Mouse (Mus musculus) adrenal gland, postnatal 14 days (tissue): ENCODE results near the gene Spin1. TPM values are rescaled to one million over a fixed set of nuclear protein-coding genes. Genes with fewer than 3 reads are reported as not detected.

ENCODE experiments used
- DNase-seq: peaks from one replicate; pipeline ENCODE4 v3.0.0; 2021; ENCODE audit warnings: mixed read lengths
- total RNA-seq: library from RNA; stranded (reverse); gene quantifications from 2 replicates; pipeline ENCODE4 v1.2.3, GENCODE M21; 2021

Spin1 gene
- total RNA-seq, 1 experiment from 2014 or later = 64.3 TPM

- DNase-seq = no peak
These were observed 6.1 kb upstream of the Spin1 start for GRCm38 (mm10) chr13:51094323-51095195.

DNA sequence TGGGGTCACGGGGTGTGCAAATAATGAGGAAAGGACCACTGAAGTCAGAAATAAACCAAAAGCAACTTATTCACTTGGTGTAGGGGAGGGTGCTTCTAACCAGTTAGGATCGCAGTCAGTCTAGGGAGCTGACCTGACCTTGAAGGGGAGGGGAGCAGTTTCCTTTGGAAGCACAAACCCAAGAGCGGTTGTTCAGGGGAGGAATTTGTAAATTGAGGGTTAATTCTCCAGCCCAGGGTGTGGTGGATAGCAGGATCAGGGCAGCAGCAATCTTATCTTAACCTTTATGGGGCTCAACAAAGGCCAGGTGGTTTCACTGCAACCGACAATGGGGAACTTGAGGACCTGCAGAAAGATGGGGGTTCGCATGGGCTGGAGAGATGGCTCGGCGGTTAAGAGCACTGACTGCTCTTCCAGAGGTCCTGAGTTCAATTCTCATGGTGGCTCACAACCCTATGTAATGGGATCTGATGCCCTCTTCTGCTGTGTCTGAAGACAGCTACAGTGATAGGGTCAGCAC is 5.4 kb upstream of the Spin1 start:
- DNase-seq = no peak

- DNase-seq = no peak
These were observed 4.0 kb upstream of the Spin1 start for GRCm38 (mm10) chr13:51096644-51097043.

DNA sequence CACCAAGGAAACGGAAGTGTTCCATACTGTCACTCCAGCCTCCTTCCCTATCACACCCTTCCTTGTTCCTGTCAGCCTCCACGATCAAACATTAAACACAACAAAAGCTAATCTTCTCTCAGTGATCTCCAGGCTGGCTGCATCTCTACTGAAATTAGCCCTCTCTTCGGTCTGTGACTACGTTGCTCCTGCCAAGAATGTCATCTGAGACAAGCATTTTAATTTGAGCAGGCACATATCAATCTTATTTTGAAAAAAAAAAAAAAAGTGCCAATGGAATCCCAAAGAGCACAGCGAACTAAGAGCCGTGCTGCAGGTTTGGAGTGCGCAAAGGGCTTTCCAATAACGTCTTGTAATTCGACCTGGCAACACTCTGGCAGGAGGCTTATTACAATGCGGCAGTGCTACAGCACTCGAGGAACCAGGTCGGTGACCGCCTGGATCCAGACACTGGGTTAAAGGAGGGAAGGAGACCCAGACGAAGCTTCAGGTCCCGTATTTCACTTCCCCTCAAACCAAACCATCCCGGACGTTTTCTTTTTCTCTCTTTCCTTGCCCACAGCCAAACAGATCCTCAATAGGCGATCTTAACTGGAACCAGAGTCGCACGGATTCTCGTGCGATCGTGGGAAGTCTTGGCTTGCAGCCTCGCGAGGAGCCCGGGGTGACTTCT is 984 bp upstream of the Spin1 start:
- DNase-seq = no peak

- peak; percentile 80 for DNase-seq
These were observed 516 bp downstream of the Spin1 start for GRCm38 (mm10) chr13:51101016-51101776.

- no peak for DNase-seq
These were observed 1.1 kb downstream of the Spin1 start for GRCm38 (mm10) chr13:51101777-51102132.

- peak; percentile 47 for DNase-seq
These were observed 2.5 kb downstream of the Spin1 start for GRCm38 (mm10) chr13:51103111-51103725.

DNA sequence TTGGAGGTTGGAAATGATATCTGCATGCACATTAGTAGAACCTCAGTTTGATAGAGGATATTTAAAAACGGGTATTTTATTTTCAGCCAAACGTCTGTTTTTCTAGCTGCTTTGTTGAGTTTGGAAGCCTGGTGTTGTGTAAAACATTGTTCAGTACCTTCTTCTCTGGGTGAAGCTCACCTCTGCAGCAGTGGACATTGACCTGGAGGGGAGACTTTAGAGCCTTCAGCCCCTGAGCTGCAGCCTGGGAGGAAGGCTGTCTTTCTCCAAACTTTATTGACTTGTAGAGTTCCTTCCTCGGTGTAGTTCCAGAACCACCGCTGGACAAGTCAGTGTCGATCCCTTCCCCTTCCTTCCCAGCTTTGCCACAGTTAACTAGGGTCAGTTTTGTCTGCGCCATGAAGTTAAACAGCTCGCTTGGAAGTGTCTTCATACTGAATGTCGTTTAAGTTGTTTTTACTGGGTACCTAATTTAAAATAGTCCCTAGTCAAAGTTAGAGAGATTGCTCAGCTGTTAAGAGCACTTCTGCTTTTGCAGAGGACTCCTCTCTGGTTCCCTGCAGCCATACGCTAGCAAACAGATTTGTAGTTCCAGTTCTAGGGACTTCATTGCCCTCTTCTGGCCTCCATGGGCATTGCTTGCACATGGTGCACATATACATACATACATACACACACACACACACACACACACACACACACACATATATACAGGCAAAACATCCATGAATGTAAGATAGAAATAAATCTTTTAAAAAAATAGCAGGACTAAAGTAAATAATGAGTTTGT is 3.4 kb downstream of the Spin1 start:
- DNase-seq = no peak

DNA sequence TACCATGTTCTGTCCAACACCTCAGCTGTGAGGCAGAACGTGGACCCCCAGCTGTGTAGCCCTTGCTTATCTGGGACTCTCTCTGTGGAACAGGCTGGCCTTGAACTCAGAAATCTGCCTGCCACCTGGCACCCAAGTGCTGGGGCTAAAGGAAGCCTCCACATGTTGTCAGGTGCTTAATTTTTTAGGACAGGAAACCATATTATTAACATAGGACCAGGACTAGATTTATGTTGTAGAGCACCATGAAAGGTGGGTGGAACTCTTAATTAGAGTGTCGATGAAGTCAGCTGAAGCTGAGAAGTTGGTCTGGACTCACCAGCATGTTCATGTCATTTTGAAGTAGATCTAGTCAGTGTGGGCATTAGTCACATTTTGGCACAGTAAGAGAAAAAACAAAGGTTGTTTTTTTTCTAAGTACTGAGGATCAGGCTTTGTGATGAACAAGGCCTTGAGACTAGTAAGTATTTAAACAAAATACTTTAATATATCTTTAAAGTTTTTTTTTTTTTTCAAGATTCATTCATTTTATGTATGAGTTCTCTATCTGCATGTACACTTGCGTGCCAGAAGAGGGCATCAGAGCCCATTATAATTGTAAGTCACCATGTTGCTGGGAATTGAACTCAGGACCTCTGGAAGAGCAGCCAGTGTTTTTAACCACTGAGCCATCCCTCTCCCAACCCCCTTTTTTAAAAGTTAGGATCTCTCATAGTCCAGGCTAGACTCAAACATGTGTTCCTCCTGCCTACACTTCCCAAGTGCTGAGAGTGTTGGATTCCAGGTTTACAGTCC is 5.4 kb downstream of the Spin1 start:
- DNase-seq = no peak

DNA sequence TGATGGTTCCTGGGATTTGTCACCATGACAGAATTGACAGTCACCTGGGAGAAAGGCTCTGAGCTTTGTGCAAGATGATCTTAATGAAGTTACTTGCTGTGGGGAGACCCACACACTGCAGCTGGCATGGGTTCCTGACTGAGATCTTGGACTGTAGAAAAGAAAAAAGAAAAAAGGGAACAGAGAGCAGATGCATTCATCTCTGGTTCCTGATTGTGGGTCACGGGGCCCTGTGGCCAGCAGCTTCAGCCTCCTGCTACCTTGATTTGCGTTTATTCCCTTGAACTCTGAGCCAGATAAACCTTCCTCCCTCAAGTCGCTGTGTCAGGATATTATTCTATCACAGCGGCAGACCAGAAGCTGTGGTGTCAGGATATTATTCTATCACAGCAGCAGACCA is 6.1 kb downstream of the Spin1 start:
- no peak for DNase-seq

GRCm38 (mm10) chr13:51109517-51109916 is 8.8 kb downstream of the Spin1 start:
- DNase-seq = no peak

GRCm38 (mm10) chr13:51114398-51114797 is 13.7 kb downstream of the Spin1 start:
- DNase-seq = peak; percentile 38

GRCm38 (mm10) chr13:51115762-51116161 is 15.1 kb downstream of the Spin1 start:
- DNase-seq = no peak

DNA sequence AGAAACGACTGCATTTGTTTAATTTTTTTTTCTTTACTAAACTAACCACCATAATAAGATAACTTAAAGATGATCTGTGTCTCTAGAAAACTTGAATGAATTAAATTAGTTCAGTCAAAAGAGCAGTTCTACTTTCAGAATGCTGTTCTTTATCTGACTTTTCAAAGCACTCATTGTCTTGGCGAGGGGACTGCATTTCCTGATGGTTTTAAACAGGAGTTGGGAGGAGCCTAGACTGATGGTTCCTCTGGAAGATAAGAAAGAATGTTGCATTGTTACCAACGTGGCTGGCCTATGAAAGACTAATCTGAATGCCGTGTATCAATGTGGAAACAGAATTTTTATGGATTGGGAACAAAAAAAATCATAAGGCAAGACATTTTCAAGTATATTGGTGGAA is 20.1 kb downstream of the Spin1 start:
- DNase-seq = no peak

- DNase-seq = no peak
These were observed 21.3 kb downstream of the Spin1 start for GRCm38 (mm10) chr13:51121966-51122365.

GRCm38 (mm10) chr13:51122771-51123170 is 22.1 kb downstream of the Spin1 start:
- no peak for DNase-seq

GRCm38 (mm10) chr13:51125357-51125756 is 24.7 kb downstream of the Spin1 start:
- DNase-seq = no peak

- DNase-seq = no peak
These were observed 27.2 kb downstream of the Spin1 start for GRCm38 (mm10) chr13:51127906-51128305.

DNA sequence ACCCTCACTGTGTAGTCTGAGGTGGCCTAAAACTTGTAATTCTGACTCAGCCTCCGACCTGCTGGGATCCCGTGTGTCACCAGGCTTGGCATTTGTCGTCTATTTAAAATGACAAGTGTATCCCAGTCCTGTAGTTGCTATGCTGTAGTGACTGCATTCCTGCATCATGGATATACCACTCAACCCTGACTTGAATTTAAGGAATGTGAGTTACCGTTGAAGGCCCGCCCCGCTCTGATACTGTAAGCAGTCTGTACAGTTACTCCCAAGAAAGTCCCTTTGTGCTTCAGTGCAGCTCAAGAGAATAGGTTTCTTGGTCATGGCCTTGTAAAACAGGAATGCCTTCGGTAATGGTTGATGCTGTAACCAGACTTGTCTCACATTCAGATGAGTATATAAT is 27.7 kb downstream of the Spin1 start:
- DNase-seq = no peak

DNA sequence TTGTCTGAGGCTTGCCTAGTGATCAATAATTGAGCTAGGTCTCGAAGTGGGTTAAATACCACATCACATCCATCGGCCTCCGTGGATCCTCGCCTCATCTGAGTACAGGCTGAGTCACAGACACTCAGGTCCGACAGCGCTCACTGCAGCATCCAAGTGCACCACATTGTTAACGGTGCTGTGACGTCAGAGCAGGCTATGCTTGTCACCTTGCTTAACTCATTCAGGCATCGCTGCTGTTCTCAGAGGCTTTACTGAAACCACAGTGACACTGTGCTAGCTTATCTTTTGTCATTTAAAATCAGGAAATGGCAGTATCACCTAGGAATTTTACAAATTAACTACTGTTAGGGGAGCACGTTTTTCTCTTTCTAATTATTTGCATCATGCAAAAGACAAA is 30.5 kb downstream of the Spin1 start:
- DNase-seq = no peak

- DNase-seq = no peak
These were observed 35.6 kb downstream of the Spin1 start for GRCm38 (mm10) chr13:51136315-51136714.
